Mouse (Mus musculus) cerebellum, postnatal 4 days (tissue): ENCODE data around the gene Olfr287.
A peak's percentile ranks its signal among the peaks of the same experiment; 100 is the strongest.

Experiments
- DNase-seq, 2 experiments: peaks; one replicate each; pipeline ENCODE4 v3.0.0; 2022; ENCODE audit warnings: low spot score in 2 of 2, mixed read lengths in 1 of 2

The Olfr287 gene

GRCm38 (mm10) chr15:98220877-98221276, at the start of gene Olfr287, which contains the start of gene Gm44579:
TSS of gene Olfr287 (minus strand) at chr15:98221056.
TSS of gene Gm44579 (minus strand) at chr15:98220977.
- no peak for DNase-seq

- DNase-seq, result no peak
These were observed 36.9 kb upstream of the Olfr287 start for GRCm38 (mm10) chr15:98257776-98258175.

GRCm38 (mm10) chr15:98257193-98257592, 36.3 kb upstream of the Olfr287 start, which contains the start of gene H1fnt:
TSS of gene H1fnt (minus strand) at chr15:98257293.
- DNase-seq, result no peak

- DNase-seq, result peak in 1 of 2 experiments; percentile 5
These were observed 35.4 kb upstream of the Olfr287 start for GRCm38 (mm10) chr15:98256271-98256670.

GRCm38 (mm10) chr15:98235442-98235841, 14.6 kb upstream of the Olfr287 start:
- no peak for DNase-seq

- DNase-seq, result no peak
These were observed 13.5 kb upstream of the Olfr287 start, which contains the start of gene Olfr286 for GRCm38 (mm10) chr15:98234350-98234749. TSS of gene Olfr286 (minus strand) at chr15:98234450.

- no peak for DNase-seq
These were observed 5.2 kb upstream of the Olfr287 start for GRCm38 (mm10) chr15:98226096-98226495.

GRCm38 (mm10) chr15:98225610-98226009, 4.8 kb upstream of the Olfr287 start:
- DNase-seq, result no peak

GRCm38 (mm10) chr15:98222377-98222776, 1.5 kb upstream of the Olfr287 start:
- DNase-seq, result no peak

- DNase-seq, result no peak
These were observed 6.7 kb downstream of the Olfr287 start for GRCm38 (mm10) chr15:98214130-98214529.

- DNase-seq, result no peak
These were observed 7.5 kb downstream of the Olfr287 start for GRCm38 (mm10) chr15:98213336-98213870.

- DNase-seq, result no peak
These were observed 11.2 kb downstream of the Olfr287 start for GRCm38 (mm10) chr15:98209676-98210075.

- DNase-seq, result no peak
These were observed 25.4 kb downstream of the Olfr287 start, which contains the start of gene Olfr288 for GRCm38 (mm10) chr15:98195442-98195841. TSS of gene Olfr288 (minus strand) at chr15:98195542.

GRCm38 (mm10) chr15:98184456-98184855, 36.4 kb downstream of the Olfr287 start:
- no peak for DNase-seq

- no peak for DNase-seq
These were observed 38.8 kb downstream of the Olfr287 start for GRCm38 (mm10) chr15:98181856-98182570.

- peak; percentile 84 to 93 for DNase-seq
These were observed 39.6 kb downstream of the Olfr287 start for GRCm38 (mm10) chr15:98181132-98181711.

GRCm38 (mm10) chr15:98180567-98181131, 40.2 kb downstream of the Olfr287 start:
- no peak for DNase-seq

- DNase-seq, result no peak
These were observed 43.5 kb downstream of the Olfr287 start for GRCm38 (mm10) chr15:98177320-98177719.

- peak in 1 of 2 experiments; percentile 37 for DNase-seq
These were observed 47.0 kb downstream of the Olfr287 start for GRCm38 (mm10) chr15:98173821-98174220.

- no peak for DNase-seq
These were observed 48.7 kb downstream of the Olfr287 start for GRCm38 (mm10) chr15:98172113-98172512.

- DNase-seq, result no peak
These were observed 49.9 kb downstream of the Olfr287 start for GRCm38 (mm10) chr15:98170917-98171316.

- DNase-seq, result peak in 1 of 2 experiments; percentile 11
These were observed 50.5 kb downstream of the Olfr287 start for GRCm38 (mm10) chr15:98170365-98170764.
